Mouse (Mus musculus) adrenal gland, adult 18-20 months (tissue): ENCODE data around the gene Tef. TPM values are rescaled to one million over a fixed set of nuclear protein-coding genes. Genes with fewer than 3 reads are reported as not detected.

ENCODE experiments used
- DNase-seq, 2 experiments: peaks; one replicate each; pipeline ENCODE4 v3.0.0; 2021 to 2022; ENCODE audit warnings: low spot score in 2 of 2
- total RNA-seq, 2 experiments: library from RNA; stranded (reverse); gene quantifications; 1 replicate in 1 of 2; 2 replicates in 1 of 2; pipeline ENCODE4 v1.2.3; 2021

Gene Tef
- total RNA-seq, 2 experiments from 2014 or later, result 45.0 to 46.9 TPM

GRCm38 (mm10) chr15:81847161-81847560, 44.9 kb downstream of the Tef start:
- no peak for DNase-seq

GRCm38 (mm10) chr15:81847861-81848260, 45.6 kb downstream of the Tef start:
- no peak for DNase-seq

GRCm38 (mm10) chr15:81848301-81848700, 46.1 kb downstream of the Tef start:
- peak in 1 of 2 experiments; percentile 52 for DNase-seq

GRCm38 (mm10) chr15:81849104-81849503, 46.9 kb downstream of the Tef start:
- DNase-seq, result no peak

- no peak for DNase-seq
Observed at GRCm38 (mm10) chr15:81850718-81851117, 48.5 kb downstream of the Tef start.

- no peak for DNase-seq
Observed at GRCm38 (mm10) chr15:81851375-81851774, 49.2 kb downstream of the Tef start.

- no peak for DNase-seq
Observed at GRCm38 (mm10) chr15:81852411-81853000, 50.3 kb downstream of the Tef start.

- no peak for DNase-seq
Observed at GRCm38 (mm10) chr15:81853081-81853480, 50.9 kb downstream of the Tef start.

GRCm38 (mm10) chr15:81856030-81856790, 54.0 kb downstream of the Tef start:
- peak; percentile 68 to 71 for DNase-seq

GRCm38 (mm10) chr15:81856938-81857723, 54.9 kb downstream of the Tef start:
- peak; percentile 15 to 33 for DNase-seq

GRCm38 (mm10) chr15:81857724-81858116, 55.5 kb downstream of the Tef start:
- no peak for DNase-seq

GRCm38 (mm10) chr15:81858138-81858516, 55.9 kb downstream of the Tef start:
- DNase-seq, result peak; percentile 96 to 98

GRCm38 (mm10) chr15:81858517-81859329, 56.5 kb downstream of the Tef start, which contains the start of gene Tob2:
Gene Tob2 (minus strand): TSS chr15:81858796.
- DNase-seq, result peak; percentile 68 to 72

GRCm38 (mm10) chr15:81859330-81860255, 57.4 kb downstream of the Tef start:
- DNase-seq, result peak; percentile 75 to 76

GRCm38 (mm10) chr15:81860471-81861135, 58.4 kb downstream of the Tef start:
- DNase-seq, result no peak

GRCm38 (mm10) chr15:81864238-81864637, 62.0 kb downstream of the Tef start:
- DNase-seq, result no peak

GRCm38 (mm10) chr15:81869985-81870384, 67.8 kb downstream of the Tef start:
- DNase-seq, result no peak

- peak; percentile 78 to 79 for DNase-seq
Observed at GRCm38 (mm10) chr15:81871604-81872261, 69.5 kb downstream of the Tef start, which contains the start of gene Phf5a. Gene Phf5a (minus strand): TSS chr15:81871911.
